Mouse (Mus musculus) midbrain, embryonic 10.5 days (tissue): ENCODE measurements at regions not wholly inside any gene's neighbourhood (a gene's known extent, or its start where the extent isn't known, plus 50 kb on each side); places are given as distances from the start of the nearest gene placed in this dataset.

Experiments used
- DNase-seq: peaks from one replicate; pipeline ENCODE4 v3.0.0-alpha.2; 2017; ENCODE audit warnings: low spot score
- H3K27ac ChIP-seq: fragments of 300-500 bp; sonication (generic); replicated peaks from 2 replicates; pipeline ENCODE4 v1.5.1; 2016; ENCODE audit warnings: mild to moderate bottlenecking
- H3K27me3 ChIP-seq: fragments of 300-500 bp; sonication (generic); 2 replicates; pipeline ENCODE4 v1.6.1; 2016; ENCODE audit warnings: low read depth, mild to moderate bottlenecking; ENCODE audit not compliant: poor library complexity, severe bottlenecking
- H3K36me3 ChIP-seq: fragments of 300-500 bp; sonication (generic); 2 replicates; pipeline ENCODE4 v1.6.1; 2016; ENCODE audit warnings: mild to moderate bottlenecking, moderate library complexity
- H3K4me1 ChIP-seq: fragments of 300-500 bp; sonication (generic); 2 replicates; pipeline ENCODE4 v1.6.1; 2016
- H3K4me3 ChIP-seq: fragments of 300-500 bp; sonication (generic); 2 replicates; pipeline ENCODE4 v1.5.1; 2016; ENCODE audit warnings: mild to moderate bottlenecking, moderate library complexity
- H3K9me3 ChIP-seq: fragments of 300-500 bp; sonication (generic); replicated peaks from 2 replicates; pipeline ENCODE4 v1.6.1; 2016; ENCODE audit warnings: mild to moderate bottlenecking
- WGBS: fragments of 180-500 bp; shearing (Covaris S2); methylation state at CpG from one replicate; pipeline ENCODE4 v1.1.7; 2016; 5-methylcytosine and 5-hydroxymethylcytosine counted together

DNA sequence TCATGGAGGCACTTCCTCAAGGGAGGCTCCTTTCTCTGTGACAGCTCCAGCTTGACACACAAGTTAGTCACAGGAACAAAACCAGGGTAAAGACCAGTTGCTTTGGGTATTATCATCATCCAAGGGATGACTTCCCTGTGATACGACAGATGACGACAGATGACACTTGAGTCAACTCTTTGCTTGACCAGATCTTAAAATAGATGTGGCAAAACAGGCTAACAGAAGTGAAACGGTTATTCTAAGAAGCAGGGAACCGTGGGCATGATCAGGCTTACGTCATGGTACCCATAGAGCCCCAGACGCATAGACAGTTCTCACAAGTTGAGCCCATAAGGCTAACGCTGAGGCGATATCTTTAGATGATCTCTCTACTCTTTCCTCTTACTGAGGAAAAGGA lies 160.3 kb downstream of the Dyrk2 start:
- Histone ChIP-seq H3K4me3 (no peak overlapping the region), H3K36me3 (no peaks in the 10 kb centered on the region), H3K9me3 (no peaks in the 10 kb centered on the region), H3K4me1 (peaks cover 12% of the 10 kb centered on the region), H3K27ac (no peak overlapping the region), H3K27me3 (no peaks in the 10 kb centered on the region)
- 91% methylated on average over 8 of the region's 8 CpGs for WGBS
- DNase-seq = no peak

GRCm38 (mm10) chr10:118711529-118711928 lies 158.5 kb downstream of the Dyrk2 start:
- Histone ChIP-seq H3K36me3 (no peaks in the 10 kb centered on the region), H3K27me3 (no peaks in the 10 kb centered on the region), H3K4me1 (peaks cover 12% of the 10 kb centered on the region), H3K27ac (peak overlapping the region; percentile 57; the same call in 1 of the 2 replicates), H3K9me3 (no peaks in the 10 kb centered on the region), H3K4me3 (no peak overlapping the region)
- WGBS = 43% methylated on average over 3 of the region's 3 CpGs
- no peak for DNase-seq

DNA sequence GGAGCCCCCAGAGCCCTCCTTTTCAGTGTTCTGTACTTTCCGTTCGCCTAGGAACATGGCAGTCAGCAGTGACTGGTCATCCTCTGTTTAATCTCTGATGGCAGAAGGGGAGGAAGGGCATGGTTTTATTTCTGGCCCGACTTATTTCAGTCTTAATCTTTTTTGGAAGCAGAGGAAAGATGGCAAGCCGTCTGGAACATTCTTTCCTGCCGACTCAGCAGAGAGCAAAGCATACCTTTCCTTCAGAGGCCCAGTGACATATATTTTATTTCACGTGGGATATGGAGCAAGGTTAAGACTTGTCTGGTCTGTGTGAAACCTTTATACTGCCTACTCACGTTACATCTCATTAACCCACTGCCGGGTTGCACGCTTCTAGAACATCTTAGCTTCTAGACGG lies 158.1 kb downstream of the Dyrk2 start:
- 89% methylated on average over 10 of the region's 10 CpGs for WGBS
- no peak for DNase-seq
- H3K9me3 ChIP-seq = no peaks in the 10 kb centered on the region
- H3K27me3 ChIP-seq = no peaks in the 10 kb centered on the region
- no peaks in the 10 kb centered on the region for H3K36me3 ChIP-seq
- H3K4me1 ChIP-seq = peaks cover 12% of the 10 kb centered on the region
- H3K27ac ChIP-seq = 0 out of 2 replicates have a peak overlapping the region, but pooled peaks have one; percentile 57
- no peak overlapping the region for H3K4me3 ChIP-seq

- WGBS = 88% methylated on average over 6 of the region's 6 CpGs
- no peaks in the 10 kb centered on the region for H3K9me3 ChIP-seq
Observed at GRCm38 (mm10) chr10:118712951-118713350, 157.1 kb downstream of the Dyrk2 start.

GRCm38 (mm10) chr10:118714179-118714581 lies 155.8 kb downstream of the Dyrk2 start:
- Histone ChIP-seq H3K4me3 (no peak overlapping the region), H3K36me3 (no peaks in the 10 kb centered on the region), H3K27ac (no peak overlapping the region), H3K27me3 (no peaks in the 10 kb centered on the region), H3K4me1 (peaks cover 12% of the 10 kb centered on the region), H3K9me3 (no peaks in the 10 kb centered on the region)
- WGBS = 91% methylated on average over 17 of the region's 17 CpGs
- DNase-seq = no peak

More at GRCm38 (mm10) chr10:118712951-118713350, 157.1 kb downstream of the Dyrk2 start:
- no peak for DNase-seq
- Histone ChIP-seq H3K4me3 (no peak overlapping the region), H3K27ac (no peak overlapping the region), H3K27me3 (no peaks in the 10 kb centered on the region), H3K4me1 (peaks cover 12% of the 10 kb centered on the region), H3K36me3 (no peaks in the 10 kb centered on the region)

- no peak overlapping the region for H3K27ac ChIP-seq
- peaks cover 12% of the 10 kb centered on the region for H3K4me1 ChIP-seq
- WGBS = 87% methylated on average over 4 of the region's 4 CpGs
- no peak for DNase-seq
- no peak overlapping the region for H3K4me3 ChIP-seq
- no peaks in the 10 kb centered on the region for H3K27me3 ChIP-seq
- no peaks in the 10 kb centered on the region for H3K9me3 ChIP-seq
- H3K36me3 ChIP-seq = no peaks in the 10 kb centered on the region
Observed at GRCm38 (mm10) chr10:118714595-118714994, 155.4 kb downstream of the Dyrk2 start.

- WGBS = 80% methylated on average over 1 of the region's 1 CpGs
- no peak for DNase-seq
- H3K27ac ChIP-seq = no peak overlapping the region
Observed at GRCm38 (mm10) chr10:118720630-118721029, 149.4 kb downstream of the Dyrk2 start.

GRCm38 (mm10) chr10:118722132-118722551 lies 147.9 kb downstream of the Dyrk2 start:
- Histone ChIP-seq H3K9me3 (no peaks in the 10 kb centered on the region), H3K27me3 (no peaks in the 10 kb centered on the region), H3K4me3 (no peak overlapping the region), H3K36me3 (no peaks in the 10 kb centered on the region), H3K27ac (no peak overlapping the region), H3K4me1 (peaks cover 10% of the 10 kb centered on the region)
- 65% methylated on average over 5 of the region's 5 CpGs for WGBS
- DNase-seq = no peak

More at GRCm38 (mm10) chr10:118720630-118721029, 149.4 kb downstream of the Dyrk2 start:
- Histone ChIP-seq H3K9me3 (no peaks in the 10 kb centered on the region), H3K27me3 (no peaks in the 10 kb centered on the region), H3K4me1 (peaks cover 10% of the 10 kb centered on the region), H3K36me3 (no peaks in the 10 kb centered on the region), H3K4me3 (no peak overlapping the region)

DNA sequence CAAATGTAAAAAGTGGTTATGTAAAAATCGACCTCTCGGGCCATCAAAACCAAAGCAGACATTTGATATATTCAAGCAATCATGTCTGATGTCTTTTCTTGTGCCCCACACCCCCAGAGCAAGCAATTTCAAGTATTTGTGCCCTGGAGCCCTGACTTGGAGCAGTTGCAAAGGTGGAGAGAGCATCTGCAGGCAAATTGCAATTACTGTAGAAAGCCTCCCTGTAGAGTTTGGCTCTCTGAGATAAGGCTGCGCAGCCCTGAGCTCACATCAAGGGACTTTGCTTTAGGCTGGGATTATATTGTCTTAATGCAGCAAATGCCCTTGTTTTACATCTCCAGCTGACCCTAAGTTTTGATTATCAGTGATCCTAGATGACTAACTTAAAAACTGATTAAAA lies 147.3 kb downstream of the Dyrk2 start:
- H3K27ac ChIP-seq = no peak overlapping the region
- no peak for DNase-seq
- no peaks in the 10 kb centered on the region for H3K36me3 ChIP-seq
- H3K9me3 ChIP-seq = no peaks in the 10 kb centered on the region
- H3K4me3 ChIP-seq = no peak overlapping the region
- no peaks in the 10 kb centered on the region for H3K27me3 ChIP-seq
- 70% methylated on average over 3 of the region's 3 CpGs for WGBS
- peaks cover 10% of the 10 kb centered on the region for H3K4me1 ChIP-seq

DNA sequence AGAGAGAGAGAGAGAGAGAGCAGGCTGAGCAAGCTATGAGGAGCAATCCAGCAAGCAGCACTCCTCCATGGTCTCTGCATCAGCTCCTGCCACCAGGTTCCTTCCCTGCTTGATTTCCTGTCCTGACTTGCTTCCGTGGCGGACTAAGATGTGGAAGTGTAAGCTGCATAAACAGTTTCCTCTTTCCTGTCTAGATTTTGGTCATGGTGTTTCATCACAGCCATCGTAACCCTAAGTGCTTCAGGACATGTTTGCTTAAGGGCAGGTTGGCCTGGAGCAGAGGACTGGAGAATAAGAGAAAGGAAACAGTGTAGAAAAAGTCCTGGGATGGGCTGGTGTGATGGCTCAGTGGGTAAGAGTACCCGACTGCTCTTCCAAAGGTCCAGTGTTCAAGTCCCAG lies 133.9 kb downstream of the Dyrk2 start:
- Histone ChIP-seq H3K27ac (no peak overlapping the region), H3K4me1 (no peaks in the 10 kb centered on the region), H3K4me3 (no peak overlapping the region), H3K36me3 (no peaks in the 10 kb centered on the region), H3K9me3 (no peaks in the 10 kb centered on the region), H3K27me3 (no peaks in the 10 kb centered on the region)
- no peak for DNase-seq
- 84% methylated on average over 4 of the region's 4 CpGs for WGBS

DNA sequence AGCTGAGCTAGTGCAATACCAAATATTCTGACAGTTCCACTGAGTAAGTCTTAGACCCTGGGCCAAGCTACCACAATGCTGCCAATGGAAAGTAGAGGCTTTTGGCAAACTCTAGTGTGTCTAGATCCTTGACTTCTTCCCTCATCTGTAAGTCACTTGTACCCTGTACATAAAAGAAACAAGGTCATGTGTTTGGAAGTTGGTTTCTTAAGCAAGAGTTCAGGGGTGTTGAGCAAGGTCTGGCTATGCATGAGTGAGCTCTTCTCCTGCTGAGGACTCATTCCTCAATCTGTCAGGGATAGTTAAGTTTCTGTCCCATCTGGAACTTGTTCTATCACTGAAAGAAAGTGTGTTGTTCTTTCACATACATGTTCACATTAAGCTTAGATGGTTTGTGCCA lies 132.9 kb downstream of the Dyrk2 start:
- H3K27me3 ChIP-seq = no peaks in the 10 kb centered on the region
- H3K27ac ChIP-seq = no peak overlapping the region
- no peaks in the 10 kb centered on the region for H3K4me1 ChIP-seq
- no peak for DNase-seq
- H3K36me3 ChIP-seq = no peaks in the 10 kb centered on the region
- no peak overlapping the region for H3K4me3 ChIP-seq
- H3K9me3 ChIP-seq = no peaks in the 10 kb centered on the region

- no peak for DNase-seq
- no peaks in the 10 kb centered on the region for H3K4me1 ChIP-seq
- 88% methylated on average over 10 of the region's 10 CpGs for WGBS
Observed at GRCm38 (mm10) chr10:118739849-118740481, 130.0 kb downstream of the Dyrk2 start.

DNA sequence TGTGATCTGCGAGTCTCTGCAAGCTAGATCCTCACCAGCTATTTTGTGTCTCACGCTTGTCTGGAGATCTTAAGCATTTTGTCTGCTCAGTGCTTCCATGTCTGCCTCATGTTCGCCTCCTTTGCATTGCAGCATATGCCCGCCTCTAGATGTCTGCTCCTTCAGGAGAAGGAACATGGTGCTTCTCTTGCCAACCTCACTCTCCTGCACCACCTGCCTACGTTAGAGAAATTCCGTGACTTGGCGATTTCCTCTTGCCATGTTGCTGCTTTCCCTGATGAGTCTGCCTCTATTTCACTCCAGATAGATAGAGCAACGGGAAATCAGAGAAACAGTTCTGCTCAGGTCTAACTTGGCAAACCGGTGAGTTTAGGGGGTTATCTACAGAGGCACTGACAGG lies 126.2 kb downstream of the Dyrk2 start:
- no peak for DNase-seq
- Histone ChIP-seq H3K36me3 (no peaks in the 10 kb centered on the region), H3K27ac (no peak overlapping the region), H3K27me3 (no peaks in the 10 kb centered on the region), H3K4me3 (no peak overlapping the region), H3K4me1 (peaks cover 11% of the 10 kb centered on the region), H3K9me3 (0 out of 2 replicates have a peak, but pooled peaks cover 3% of the 10 kb centered on the region)
- 93% methylated on average over 9 of the region's 9 CpGs for WGBS

More at GRCm38 (mm10) chr10:118739849-118740481, 130.0 kb downstream of the Dyrk2 start:
- Histone ChIP-seq H3K4me3 (no peak overlapping the region), H3K27me3 (no peaks in the 10 kb centered on the region), H3K27ac (no peak overlapping the region), H3K36me3 (no peaks in the 10 kb centered on the region), H3K9me3 (no peaks in the 10 kb centered on the region)
